Mouse (Mus musculus): ENCODE results near the gene Stoml1.

- no peak for TF ChIP-seq POLR2A (IDR thresholded peaks at IDR 0.05; ENCODE audit: extremely low read depth, insufficient read depth, low read length)
- no peak for TF ChIP-seq CTCF (IDR thresholded peaks at IDR 0.05; ENCODE audit: low read depth, low read length)
These were observed 21.2 kb downstream of the Stoml1 start for GRCm38 (mm10) chr9:58274101-58274604.
